Mouse (Mus musculus) left cerebral cortex, adult 9 months (tissue): Measurements from ENCODE around the gene Tmem8.
"Not testable (repeated sequence)": the region's sequence is repeated elsewhere in the genome, so short reads cannot be mapped to it uniquely, and the experiment has no call there.

ENCODE experiments used
- DNase-seq, 2 experiments: peaks; one replicate each; pipeline ENCODE4 v3.0.0; 2022; ENCODE audit warnings: low spot score in 2 of 2

Tmem8 gene

GRCm38 (mm10) chr17:26111024-26111423, 2.1 kb upstream of the Tmem8 start:
- DNase-seq, result no peak

DNA sequence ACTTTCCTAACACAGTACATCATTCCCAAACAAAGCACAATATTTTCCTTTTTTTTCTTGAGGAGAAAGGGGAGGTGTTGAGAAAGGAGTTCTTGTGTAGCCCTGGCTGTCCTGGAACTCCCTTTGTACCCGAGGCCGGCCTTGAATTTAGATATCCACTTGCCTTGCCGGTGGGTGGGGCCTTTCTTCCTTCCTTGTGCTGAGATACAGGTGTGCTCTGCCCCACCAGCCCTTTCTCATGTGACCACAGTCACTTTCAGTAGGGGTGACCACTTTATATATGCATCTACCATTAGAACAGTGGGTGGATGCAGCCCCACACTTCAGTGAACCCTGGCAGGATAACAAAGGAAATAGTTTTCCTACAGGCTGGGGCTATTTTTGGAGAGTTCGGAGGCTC, 1.4 kb upstream of the Tmem8 start:
- DNase-seq, result no peak

GRCm38 (mm10) chr17:26112751-26113150, 348 bp upstream of the Tmem8 start:
- DNase-seq, result no peak

DNA sequence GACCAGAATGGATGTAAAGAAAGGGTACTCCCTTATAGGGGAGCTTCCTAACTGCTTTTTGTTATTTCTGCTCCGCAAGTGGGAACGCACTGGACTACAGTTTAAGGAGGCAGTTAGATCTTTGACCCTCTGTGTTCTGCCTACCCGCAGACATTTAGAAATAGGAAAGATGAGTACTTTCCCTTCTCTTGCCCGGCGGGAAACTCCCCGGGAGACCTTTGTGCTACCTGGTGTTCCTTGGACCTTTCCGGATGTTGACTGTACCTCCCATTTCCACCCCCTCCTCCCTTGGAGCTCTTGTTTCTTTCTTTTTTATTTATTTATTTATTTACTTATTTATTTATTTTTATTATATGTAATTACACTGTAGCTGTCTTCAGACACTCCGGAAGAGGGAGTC, 962 bp downstream of the Tmem8 start:
- no peak for DNase-seq

GRCm38 (mm10) chr17:26114461-26114860, 1.4 kb downstream of the Tmem8 start:
- DNase-seq, result not testable (repeated sequence)

DNA sequence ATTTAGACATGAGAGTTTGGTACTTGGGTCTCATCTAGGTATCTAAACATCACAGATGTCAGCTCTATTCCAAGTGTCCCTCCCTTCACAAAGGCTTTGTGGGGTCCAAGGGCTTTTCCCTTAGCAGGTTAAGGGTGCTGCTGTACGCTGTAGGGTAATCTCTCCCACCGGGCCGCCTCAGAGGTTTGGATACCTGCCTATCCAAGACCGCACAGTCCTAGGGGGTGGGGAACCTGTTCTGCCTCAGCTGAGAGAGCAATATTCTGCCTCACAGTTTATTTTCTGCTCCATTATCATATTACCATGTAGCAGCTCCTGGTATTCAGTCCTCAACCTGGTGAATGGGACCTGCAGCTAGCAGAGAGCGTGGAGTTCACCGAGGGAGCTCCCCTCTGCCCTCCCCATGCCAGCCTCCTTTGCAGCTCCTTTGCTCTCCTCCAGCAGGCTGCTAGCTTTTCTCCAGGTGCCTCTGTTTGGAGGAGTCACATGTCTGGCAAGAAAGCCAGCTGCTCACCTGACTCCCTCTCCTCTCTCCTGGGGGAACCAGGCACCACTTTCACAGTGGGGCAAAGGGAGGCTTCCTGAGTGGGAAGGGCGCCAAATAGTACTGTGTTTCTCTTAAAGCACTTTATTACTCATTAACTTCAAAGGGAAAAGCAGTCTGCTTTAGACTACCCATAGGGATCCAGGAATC, 2.3 kb downstream of the Tmem8 start:
- DNase-seq, result no peak

GRCm38 (mm10) chr17:26115956-26116487, 2.9 kb downstream of the Tmem8 start:
- DNase-seq, result no peak

- no peak for DNase-seq
Observed at GRCm38 (mm10) chr17:26116503-26117258, 3.6 kb downstream of the Tmem8 start.

GRCm38 (mm10) chr17:26119766-26120710, 6.9 kb downstream of the Tmem8 start:
- DNase-seq, result peak in 1 of 2 experiments; percentile 59

GRCm38 (mm10) chr17:26122431-26123140, 9.5 kb downstream of the Tmem8 start:
- DNase-seq, result no peak

DNA sequence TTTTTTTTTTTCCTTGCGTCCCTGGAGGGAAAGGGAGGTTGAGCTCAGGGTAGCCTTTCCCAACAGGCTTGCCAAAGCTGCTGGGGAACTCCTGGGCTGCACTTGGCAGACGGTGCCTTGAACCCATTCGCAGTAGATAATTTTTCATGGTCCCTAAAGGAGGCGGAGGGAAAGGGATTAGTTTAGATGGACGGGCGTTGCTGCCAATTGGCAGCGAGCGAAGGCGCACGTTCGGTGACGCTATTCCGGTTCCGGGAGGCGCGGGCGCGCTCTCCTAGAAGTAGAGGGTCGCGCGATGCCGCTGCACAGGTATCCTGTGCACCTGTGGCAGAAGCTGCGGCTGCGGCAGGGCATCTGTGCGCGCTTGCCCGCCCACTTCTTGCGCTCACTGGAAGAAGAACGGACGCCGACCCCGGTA, 10.2 kb downstream of the Tmem8 start, which contains the start of gene Mrpl28:
TSS of gene Mrpl28 (plus strand) at position 234 of the 418 bp plus-strand sequence.
- DNase-seq, result peak; percentile 69 to 91

DNA sequence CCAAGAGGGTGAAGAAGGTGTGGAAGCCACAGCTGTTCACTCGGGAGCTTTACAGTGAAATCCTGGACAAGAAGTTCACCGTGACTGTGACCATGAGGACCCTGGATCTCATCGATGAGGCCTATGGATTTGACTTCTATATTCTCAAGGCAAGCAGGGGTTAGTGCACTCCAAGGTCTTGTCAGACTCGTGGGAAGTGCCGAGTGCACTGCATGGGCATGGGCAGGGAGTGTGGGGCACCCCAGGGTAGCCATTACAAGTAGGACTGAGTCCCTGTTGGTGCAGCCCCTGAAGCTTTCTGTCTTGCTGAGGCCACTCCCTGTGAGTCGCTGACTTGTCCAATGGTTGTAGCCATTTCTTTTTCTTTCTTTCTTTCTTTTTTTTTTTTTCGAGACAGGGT, 11.5 kb downstream of the Tmem8 start:
- no peak for DNase-seq

- DNase-seq, result no peak
Observed at GRCm38 (mm10) chr17:26125226-26125625, 12.1 kb downstream of the Tmem8 start.

DNA sequence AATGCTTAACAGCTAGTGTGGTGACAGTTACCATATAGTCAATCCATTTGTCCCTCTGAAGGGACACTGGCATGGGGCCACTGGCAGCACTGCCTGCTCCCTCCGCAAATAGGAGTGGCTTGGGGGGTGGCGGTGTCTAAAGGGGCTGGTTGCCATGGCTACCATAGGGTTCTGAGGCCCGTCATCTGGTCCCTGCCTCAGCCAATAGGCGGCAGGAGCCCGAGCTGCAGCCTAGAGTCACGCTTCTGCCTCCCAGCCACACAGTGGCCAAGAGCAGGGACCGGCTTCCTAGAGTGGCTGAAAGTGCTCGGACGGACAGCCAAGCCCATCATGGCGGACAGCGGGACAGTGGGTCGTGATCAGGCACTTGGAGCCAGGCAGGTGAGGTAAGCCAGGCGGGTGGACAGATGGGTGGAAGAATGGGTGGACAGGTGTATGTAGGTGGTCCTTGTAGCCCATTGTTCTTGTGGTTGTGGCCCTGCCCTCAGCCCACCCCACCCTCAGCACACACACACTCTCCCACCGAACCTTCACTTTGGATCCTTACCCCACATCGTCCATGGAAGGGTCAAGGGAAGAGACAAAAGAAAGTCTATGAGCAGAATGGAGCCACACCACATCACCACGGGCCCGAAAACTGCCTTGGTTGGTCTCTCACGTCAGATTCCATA, 18.1 kb downstream of the Tmem8 start:
- DNase-seq, result no peak

DNA sequence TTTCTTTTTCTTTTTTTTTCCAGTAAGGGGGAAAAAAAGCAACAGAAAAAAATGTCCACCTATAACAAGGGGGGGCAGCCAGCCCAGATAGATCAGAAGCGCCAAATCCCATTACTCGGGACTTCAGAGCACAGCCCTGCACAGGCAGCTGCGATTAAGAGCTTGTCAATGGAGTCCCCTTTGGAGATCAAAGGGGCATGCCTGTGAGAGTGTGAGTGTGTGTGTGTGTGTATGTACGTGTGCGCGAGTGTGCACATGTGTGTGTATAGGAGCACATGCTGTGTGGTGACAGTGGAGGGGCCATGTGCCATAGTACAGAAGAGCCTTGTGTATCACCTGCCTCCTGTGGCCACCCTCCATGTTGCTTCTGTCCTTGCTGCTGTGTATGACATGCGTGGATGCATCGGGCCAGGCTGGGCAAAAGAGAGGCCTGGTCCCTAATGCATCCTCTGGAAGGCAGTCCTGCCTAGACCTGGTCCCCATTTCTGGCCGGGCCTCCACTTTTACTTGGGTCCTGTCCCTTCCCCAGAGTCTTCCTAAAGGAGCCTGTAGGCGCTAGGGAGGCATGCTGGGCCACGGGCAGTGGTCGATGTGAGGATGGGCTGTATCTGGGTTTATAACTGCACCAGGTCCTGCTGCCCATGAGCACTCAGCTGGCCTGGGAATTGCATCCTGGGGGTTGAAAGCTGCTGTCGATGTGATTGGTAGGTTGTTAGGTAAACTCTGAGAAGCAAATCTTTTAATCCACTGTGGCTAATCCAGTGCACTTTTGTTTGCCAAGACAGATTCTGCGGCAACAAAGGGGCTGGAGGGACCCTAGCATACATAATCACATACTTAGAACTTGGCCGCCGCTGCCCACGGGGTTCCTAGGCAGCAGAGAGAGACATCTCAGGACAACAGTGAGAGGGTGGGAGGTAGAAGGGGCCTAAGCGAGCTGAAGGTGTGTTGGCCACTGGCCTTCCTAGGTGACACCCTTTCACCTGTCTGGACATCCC, 19.1 kb downstream of the Tmem8 start:
- DNase-seq, result no peak

- DNase-seq, result no peak
Observed at GRCm38 (mm10) chr17:26137106-26137750, 24.1 kb downstream of the Tmem8 start.

DNA sequence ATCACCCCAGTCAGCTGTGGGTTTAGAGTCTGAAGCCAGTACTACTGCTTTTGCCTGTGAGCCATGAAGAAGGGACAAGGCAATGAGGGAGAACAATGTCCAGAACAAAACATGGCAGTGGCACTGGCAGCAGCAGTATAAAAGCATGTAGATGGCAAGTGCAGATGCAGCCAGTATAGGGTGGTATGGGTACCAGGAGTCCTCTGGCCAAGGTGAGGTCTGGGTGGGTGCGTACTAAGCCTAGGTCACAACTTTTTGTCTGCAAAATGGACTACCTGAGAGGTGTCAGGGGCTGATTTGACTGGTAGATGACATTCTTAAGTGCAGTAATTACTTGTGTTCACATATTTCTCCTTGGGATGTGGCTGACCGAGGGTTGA, 24.6 kb downstream of the Tmem8 start:
- DNase-seq, result no peak

DNA sequence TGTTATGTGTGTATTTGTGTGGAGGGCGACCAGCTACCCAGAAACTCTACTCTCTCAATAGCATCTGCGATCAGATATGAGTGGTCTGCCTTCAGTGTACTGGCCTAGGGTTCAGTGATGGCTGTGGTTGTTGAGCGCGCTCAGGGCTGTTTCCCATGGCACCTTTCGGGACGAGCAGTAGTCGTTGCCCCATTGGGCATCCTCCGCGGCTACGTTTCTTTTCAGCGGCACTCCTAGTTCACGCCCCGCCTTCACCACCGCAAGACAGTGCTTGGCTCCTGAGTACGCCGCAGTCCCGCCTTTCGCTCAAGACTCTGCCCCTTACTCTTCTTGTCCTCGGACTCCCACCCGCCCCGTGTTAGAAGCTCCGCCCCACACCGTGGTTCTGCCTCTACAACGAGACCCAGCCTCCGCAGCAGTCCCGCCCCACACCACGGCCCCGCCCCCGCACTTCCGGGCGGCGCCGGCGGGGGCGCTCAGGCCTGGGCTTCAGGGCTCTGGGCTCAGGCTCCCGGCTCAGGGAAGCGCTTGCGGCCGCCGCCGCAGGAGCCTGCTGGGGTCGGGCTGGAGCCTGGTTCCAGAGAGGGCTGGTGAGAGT, 25.2 kb downstream of the Tmem8 start, which contains the start of gene Axin1:
TSS of gene Axin1 (plus strand) at position 450 of the 598 bp plus-strand sequence.
- DNase-seq, result peak; percentile 89 to 95
